In the genomic region with DNA sequence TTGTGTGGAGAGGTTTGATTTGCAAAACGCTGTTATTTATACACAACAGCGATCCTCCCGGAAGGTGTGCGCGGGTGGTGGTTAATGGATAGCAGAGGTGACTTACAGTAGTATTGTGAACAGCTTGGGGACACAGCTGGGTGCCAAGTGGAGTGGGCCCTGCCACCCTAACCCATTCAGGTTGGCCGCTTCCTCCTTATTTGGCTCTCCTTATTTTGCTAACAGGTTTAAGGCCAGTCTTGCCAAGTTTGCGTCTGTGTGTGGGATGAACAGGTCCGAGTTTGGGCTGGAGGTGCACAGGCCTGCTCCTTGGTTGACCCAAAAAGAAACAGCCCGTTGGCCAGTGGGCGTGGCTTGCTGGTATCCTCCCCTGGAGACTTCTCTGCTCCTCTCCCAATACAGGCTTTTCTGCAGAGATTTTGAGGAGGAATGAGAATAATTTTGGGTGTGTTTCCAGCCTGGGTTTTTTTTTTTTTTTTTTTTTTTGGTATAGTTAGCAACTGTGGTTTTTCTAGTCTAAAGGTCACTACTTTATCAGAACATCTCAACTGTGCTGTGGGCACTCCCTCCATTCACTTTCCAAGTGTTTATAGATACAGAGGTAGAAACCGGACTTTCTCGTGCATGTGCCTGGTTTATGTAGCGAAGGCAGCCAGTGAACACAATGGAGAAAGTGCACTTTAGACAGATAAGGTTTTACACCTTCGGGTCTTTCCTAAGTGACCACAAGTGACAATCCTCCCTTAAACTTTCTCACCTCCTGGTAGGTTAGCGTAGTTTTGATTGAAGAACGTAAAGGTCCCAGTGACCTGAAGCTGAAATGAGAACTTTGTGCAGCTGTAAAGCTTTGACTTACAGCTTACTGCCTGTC, we compare ENCODE assay signal across 8 mouse cellular contexts. TPM values are rescaled to one million over a fixed set of nuclear protein-coding genes. Genes with fewer than 3 reads are reported as not detected.
DNase-seq lines count a peak whose midpoint lies in the region; ATAC-seq lines count a peak whose summit lies in the region.

No protein-coding gene starts in this region.

- peak; percentile 28 to 30 for DNase-seq in B cell, adult 2 months
- peak; percentile 80 for DNase-seq in adrenal gland, adult 2 months
- DNase-seq in embryonic facial prominence, embryonic 11.5 days (ENCODE audit: low spot score) = peak; percentile 66
- DNase-seq in lung, postnatal 25 days (ENCODE audit: low spot score) = peak; percentile 37
- peak; percentile 31 for DNase-seq in ovary, postnatal 14 days (ENCODE audit: low spot score)
- DNase-seq in urinary bladder, postnatal 25 days (ENCODE audit: low spot score) = peak; percentile 55

- peak overlapping the region; percentile 94; the same call in 1 of the 2 replicates for H3K27ac ChIP-seq in embryonic facial prominence, embryonic 11.5 days (replicated peaks; ENCODE audit: low read depth, low read length)
- H3K27ac ChIP-seq in heart, embryonic 14.5 days (replicated peaks in 1 of 2; ENCODE audit: control insufficient read depth in 1 of 2, insufficient read depth in 1 of 2, low read depth in 2 of 2, low read length in 2 of 2) = peak overlapping the region; percentile 83 to 94
- H3K27ac ChIP-seq in kidney, embryonic 16.5 days (ENCODE audit: low read length) = peak overlapping the region; percentile 97

- peak overlapping the region; percentile 74 for H3K4me2 ChIP-seq in embryonic facial prominence, embryonic 11.5 days (ENCODE audit: low read depth, low read length)
- H3K4me2 ChIP-seq in heart, embryonic 14.5 days (ENCODE audit: low read length) = peak overlapping the region; percentile 89
- H3K4me2 ChIP-seq in kidney, embryonic 16.5 days (replicated peaks; ENCODE audit: low read depth, low read length) = peak overlapping the region; percentile 68

- 0 out of 2 replicates have a peak, but pooled peaks have one; percentile 0 for ATAC-seq in embryonic facial prominence, embryonic 11.5 days (replicated peaks; ENCODE audit: insufficient number of reproducible peaks, low FRiP score, low TSS enrichment, low read depth)
- no peak for ATAC-seq in heart, embryonic 14.5 days (ENCODE audit: insufficient number of reproducible peaks, insufficient read depth, low FRiP score, low read depth)
- ATAC-seq in kidney, embryonic 16.5 days (ENCODE audit: low FRiP score, low TSS enrichment) = peak; percentile 17; the same call in 1 of the 2 replicates

- no peaks in the 10 kb centered on the region for H3K4me1 ChIP-seq in embryonic facial prominence, embryonic 11.5 days (ENCODE audit: control insufficient read depth, insufficient read depth, low read length)
- peaks cover 11 to 44% of the 10 kb centered on the region in 2 experiments for H3K4me1 ChIP-seq in heart, embryonic 14.5 days (ENCODE audit: control insufficient read depth in 2 of 2, insufficient read depth in 2 of 2, low read length in 2 of 2)
- H3K4me1 ChIP-seq in kidney, embryonic 16.5 days (ENCODE audit: insufficient read depth, low read length) = peaks cover 39% of the 10 kb centered on the region

- H3K9ac ChIP-seq in embryonic facial prominence, embryonic 11.5 days (replicated peaks; ENCODE audit: low read length) = peak overlapping the region; percentile 98
- peak overlapping the region; percentile 97 for H3K9ac ChIP-seq in heart, embryonic 14.5 days (ENCODE audit: low read length)
- H3K9ac ChIP-seq in kidney, embryonic 16.5 days (replicated peaks; ENCODE audit: low read length) = peak overlapping the region; percentile 96

- no peaks in the 10 kb centered on the region for H3K36me3 ChIP-seq in embryonic facial prominence, embryonic 11.5 days (replicated peaks; ENCODE audit: control insufficient read depth, insufficient read depth, low read depth, low read length)
- H3K36me3 ChIP-seq in heart, embryonic 14.5 days (ENCODE audit: control insufficient read depth, insufficient read depth, low read length) = no peaks in the 10 kb centered on the region
- H3K36me3 ChIP-seq in kidney, embryonic 16.5 days (ENCODE audit: insufficient read depth, low read length) = no peaks in the 10 kb centered on the region

- 19% methylated on average over 16 of the region's 16 CpGs for WGBS in embryonic facial prominence, embryonic 11.5 days
- 9% methylated on average over 16 of the region's 16 CpGs for WGBS in heart, embryonic 14.5 days
- WGBS in kidney, embryonic 16.5 days = 5% methylated on average over 16 of the region's 16 CpGs

- no peaks in the 10 kb centered on the region for H3K27me3 ChIP-seq in embryonic facial prominence, embryonic 11.5 days (ENCODE audit: control insufficient read depth, insufficient read depth, low read length)
- no peaks in the 10 kb centered on the region for H3K27me3 ChIP-seq in heart, embryonic 14.5 days (ENCODE audit: control insufficient read depth, insufficient read depth, low read length)
- no peaks in the 10 kb centered on the region for H3K27me3 ChIP-seq in kidney, embryonic 16.5 days (ENCODE audit: insufficient read depth, low read length)

- peak overlapping the region; percentile 98 for H3K4me3 ChIP-seq in embryonic facial prominence, embryonic 11.5 days (ENCODE audit: low read depth, low read length)
- peak overlapping the region; percentile 71 to 97 for H3K4me3 ChIP-seq in heart, embryonic 14.5 days (ENCODE audit: control insufficient read depth in 1 of 2, insufficient read depth in 1 of 2, low read depth in 1 of 2, low read length in 2 of 2)
- H3K4me3 ChIP-seq in kidney, embryonic 16.5 days (ENCODE audit: low read length) = peak overlapping the region; percentile 99

- no peaks in the 10 kb centered on the region for H3K9me3 ChIP-seq in embryonic facial prominence, embryonic 11.5 days (replicated peaks; ENCODE audit: control insufficient read depth, low read length)
- H3K9me3 ChIP-seq in heart, embryonic 14.5 days (ENCODE audit: control insufficient read depth, low read length) = no peaks in the 10 kb centered on the region
- no peaks in the 10 kb centered on the region for H3K9me3 ChIP-seq in kidney, embryonic 16.5 days (ENCODE audit: low read length)

RNA-seq across cellular contexts. Expression of a gene that starts 2.6 kb away (rescaled TPM):
- 10 to 100 TPM; 25.5 to 29.4 TPM for total RNA-seq in adrenal gland, adult 2 months (2021)
- polyA plus RNA-seq in adrenal gland, adult 2 months (2012; rRNA removed) = 30.5 and 33.4 TPM in 2 replicates
- 40.8 and 44.1 TPM in 2 replicates for polyA plus RNA-seq in embryonic facial prominence, embryonic 11.5 days (2014; fragmentation: Nextera tagmentation; extraction: Ambion mirVana)
- polyA plus RNA-seq in heart, embryonic 14.5 days (2014; fragmentation: Nextera tagmentation; extraction: Ambion mirVana) = 28.5 and 28.8 TPM in 2 replicates
- polyA plus RNA-seq in kidney, embryonic 16.5 days (2015; fragmentation: Nextera tagmentation; extraction: Ambion mirVana) = 44.5 and 46.5 TPM in 2 replicates

Comparison
In these comparisons a context has a peak if more than half of its experiments do, and no peak if none do; other contexts are left out.
1. DNase-seq: peak in every context shown above with its lines; median percentile 80 in adrenal gland, adult 2 months; 66 in embryonic facial prominence, embryonic 11.5 days; 55 in urinary bladder, postnatal 25 days; 37 in lung, postnatal 25 days; 31 in ovary, postnatal 14 days; 29 in B cell, adult 2 months.